Mouse (Mus musculus) embryo, embryonic 10 days (tissue): ENCODE measurements around the gene Gabrp.

Source experiments
- DNase-seq: peaks from one replicate; pipeline ENCODE4 v3.0.0-alpha.2; 2015; ENCODE audit warnings: low spot score

Gene Gabrp

GRCm38 (mm10) chr11:33578859-33579258, at the start of gene Gabrp:
Gene Gabrp, minus strand, starts transcription at chr11:33578959.
- no peak for DNase-seq

GRCm38 (mm10) chr11:33627136-33627742, 48.5 kb upstream of the Gabrp start:
- DNase-seq, result no peak

DNA sequence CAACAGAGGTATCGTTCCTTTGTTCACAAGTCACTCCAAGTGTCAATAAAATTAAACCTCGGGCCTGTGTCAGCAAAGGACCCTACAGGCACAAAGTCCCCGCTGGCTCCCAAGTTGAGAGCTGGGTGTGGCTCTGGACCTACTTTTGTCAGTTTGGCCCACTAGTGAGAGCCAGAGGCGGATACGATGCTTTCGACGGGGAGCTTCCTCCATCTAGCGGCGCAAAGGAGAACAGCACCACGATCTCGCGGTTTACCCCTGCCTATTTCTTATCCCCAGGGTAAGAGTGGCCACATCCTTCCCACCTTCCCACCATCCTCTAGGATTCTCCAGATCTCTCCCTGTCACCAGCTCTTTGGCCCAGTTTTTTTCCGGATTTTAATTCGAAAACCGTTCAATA, 35.5 kb upstream of the Gabrp start:
- peak; percentile 88 for DNase-seq

DNA sequence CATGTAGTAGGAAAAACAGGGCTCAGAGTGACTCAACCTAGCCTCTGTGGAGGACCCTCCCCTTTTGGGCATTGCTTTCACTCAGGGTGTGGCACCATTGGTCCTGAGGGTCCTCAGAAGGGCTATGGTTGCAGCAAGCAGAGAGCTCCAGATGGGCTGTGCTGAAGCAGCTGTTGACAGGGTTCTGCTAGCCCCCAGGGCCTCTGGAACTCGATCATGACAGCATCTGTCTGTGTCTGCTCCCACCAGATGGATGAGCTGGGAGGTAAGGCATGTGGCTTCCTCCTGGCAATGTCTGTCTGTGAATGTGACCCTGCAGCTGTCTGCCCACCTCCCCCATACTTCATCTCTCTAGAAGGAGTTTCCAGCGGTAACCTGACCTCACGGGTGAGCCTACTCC, 29.0 kb upstream of the Gabrp start:
- DNase-seq, result peak; percentile 71

DNA sequence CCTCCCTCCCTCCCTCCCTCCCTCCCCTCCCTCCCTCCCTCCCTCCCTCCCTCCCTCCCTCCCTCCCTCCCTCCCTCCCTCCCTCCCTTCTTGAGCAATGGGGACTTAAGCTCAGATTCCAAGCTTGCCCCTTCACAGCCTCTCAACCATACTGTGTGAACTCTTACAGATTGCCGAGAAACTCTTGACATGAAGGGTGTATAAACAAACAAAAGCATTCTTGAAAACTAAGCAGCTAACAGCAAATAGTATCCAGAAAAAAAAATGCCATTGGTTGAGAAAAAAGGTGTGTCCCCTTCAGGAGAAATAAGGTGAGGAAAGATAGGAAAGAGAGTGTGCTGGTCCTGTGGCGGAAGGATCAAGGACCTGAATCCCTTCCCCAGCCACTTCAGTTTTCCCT, 24.4 kb upstream of the Gabrp start:
- DNase-seq, result no peak

DNA sequence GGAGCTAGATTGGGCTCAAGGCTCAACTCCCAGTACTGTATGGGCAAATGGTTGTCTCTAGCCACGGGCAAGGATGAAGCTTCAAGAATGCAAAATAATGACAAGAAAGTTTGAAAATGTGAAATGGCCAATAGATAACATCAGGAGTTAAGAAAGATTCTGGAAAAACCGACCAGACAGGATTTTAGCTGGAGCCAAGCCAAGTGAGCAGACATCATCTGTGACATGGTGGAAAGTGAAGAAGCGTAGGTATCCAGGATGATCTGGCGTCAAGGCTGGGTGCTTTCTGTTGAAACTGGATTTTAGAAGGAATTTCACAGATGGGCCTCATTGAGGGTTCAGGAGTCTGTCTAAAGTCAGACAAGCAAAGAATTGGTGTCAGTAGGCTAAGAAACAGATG, 20.2 kb upstream of the Gabrp start, which contains the start of gene D130052B06Rik:
Gene D130052B06Rik, plus strand, starts transcription at position 317 of the 400 bp plus-strand sequence.
- no peak for DNase-seq

- no peak for DNase-seq
Observed at GRCm38 (mm10) chr11:33596655-33597054, 17.9 kb upstream of the Gabrp start.

GRCm38 (mm10) chr11:33592826-33593225, 14.1 kb upstream of the Gabrp start:
- DNase-seq, result no peak

- no peak for DNase-seq
Observed at GRCm38 (mm10) chr11:33590771-33591170, 12.0 kb upstream of the Gabrp start.

GRCm38 (mm10) chr11:33586614-33587013, 7.9 kb upstream of the Gabrp start:
- DNase-seq, result no peak

- no peak for DNase-seq
Observed at GRCm38 (mm10) chr11:33579621-33580020, 862 bp upstream of the Gabrp start.

DNA sequence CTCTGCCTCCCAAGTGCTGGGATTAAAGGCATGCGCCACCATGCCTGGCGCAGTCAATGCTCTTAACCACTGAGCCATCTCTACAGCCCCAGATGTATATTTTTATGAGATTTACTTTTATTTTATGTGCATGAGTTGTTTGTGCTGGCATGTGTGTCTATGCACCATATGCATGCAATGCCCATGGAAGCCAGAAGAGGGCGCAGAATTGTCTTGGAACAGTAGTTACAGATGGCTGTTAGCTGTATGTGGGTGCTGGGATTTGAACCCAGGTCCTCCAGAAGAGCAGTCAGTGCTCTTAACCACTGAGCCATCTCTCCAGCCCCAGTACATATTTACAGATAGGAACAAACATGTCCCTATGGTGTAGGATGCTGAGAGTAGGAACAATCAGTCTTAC, 3.8 kb downstream of the Gabrp start:
- peak; percentile 11 for DNase-seq

GRCm38 (mm10) chr11:33570413-33570812, 8.3 kb downstream of the Gabrp start:
- peak; percentile 24 for DNase-seq

- no peak for DNase-seq
Observed at GRCm38 (mm10) chr11:33563921-33564320, 14.8 kb downstream of the Gabrp start.

GRCm38 (mm10) chr11:33554123-33554522, 24.6 kb downstream of the Gabrp start:
- peak; percentile 25 for DNase-seq

DNA sequence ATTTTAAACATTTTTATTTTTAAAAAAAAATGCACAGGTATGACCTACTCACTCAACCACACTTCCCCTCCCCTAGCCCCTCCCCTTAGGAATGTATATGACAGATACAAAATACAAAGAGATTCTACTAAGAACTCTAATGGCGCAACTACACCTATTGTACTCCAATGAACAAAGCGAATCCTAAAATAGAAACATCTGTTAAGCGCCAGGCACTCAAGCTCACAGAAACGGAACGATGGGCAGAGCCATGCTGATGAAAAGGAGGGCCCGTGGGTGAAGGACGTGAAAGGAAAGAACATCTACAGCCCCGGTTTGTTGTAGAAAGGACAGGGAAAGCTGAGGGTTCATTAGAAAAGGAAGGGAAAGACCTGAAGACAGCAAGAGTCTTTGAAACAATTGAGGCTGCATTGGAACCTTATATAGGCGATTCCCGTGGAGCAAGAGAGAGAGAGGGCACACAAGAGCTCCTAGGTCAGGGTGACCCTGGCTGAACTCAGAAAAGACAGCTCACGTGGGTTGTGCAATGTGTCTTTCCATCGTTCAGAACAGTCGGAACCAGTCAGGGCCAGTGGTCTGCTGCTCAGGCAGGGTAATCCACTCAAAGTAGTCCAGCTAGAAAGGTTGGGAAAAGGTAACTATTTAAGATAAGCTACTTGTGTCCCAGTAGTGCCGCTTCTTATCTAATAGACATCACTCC, 27.7 kb downstream of the Gabrp start:
- DNase-seq, result no peak

DNA sequence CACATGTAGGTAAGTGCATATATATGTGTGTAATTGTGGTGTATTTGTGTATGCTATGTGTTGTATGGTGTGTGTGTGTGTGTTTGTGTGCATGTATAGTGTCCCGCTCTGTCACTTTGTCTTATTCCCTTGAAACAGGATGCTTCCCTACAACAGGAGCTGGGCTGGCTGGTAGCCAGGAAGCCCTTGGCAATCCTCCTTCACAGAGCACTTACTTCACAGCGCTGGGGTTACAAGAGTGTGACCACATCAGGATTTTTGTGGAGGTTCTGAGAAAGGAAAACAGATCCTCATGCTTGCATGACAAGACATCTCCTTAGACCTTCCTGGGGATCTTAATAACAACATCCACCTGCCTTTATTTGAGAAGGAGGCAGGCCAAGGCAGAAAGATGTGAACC, 31.4 kb downstream of the Gabrp start:
- DNase-seq, result no peak

GRCm38 (mm10) chr11:33544945-33545344, 33.8 kb downstream of the Gabrp start:
- no peak for DNase-seq

- DNase-seq, result no peak
Observed at GRCm38 (mm10) chr11:33544121-33544520, 34.6 kb downstream of the Gabrp start.

DNA sequence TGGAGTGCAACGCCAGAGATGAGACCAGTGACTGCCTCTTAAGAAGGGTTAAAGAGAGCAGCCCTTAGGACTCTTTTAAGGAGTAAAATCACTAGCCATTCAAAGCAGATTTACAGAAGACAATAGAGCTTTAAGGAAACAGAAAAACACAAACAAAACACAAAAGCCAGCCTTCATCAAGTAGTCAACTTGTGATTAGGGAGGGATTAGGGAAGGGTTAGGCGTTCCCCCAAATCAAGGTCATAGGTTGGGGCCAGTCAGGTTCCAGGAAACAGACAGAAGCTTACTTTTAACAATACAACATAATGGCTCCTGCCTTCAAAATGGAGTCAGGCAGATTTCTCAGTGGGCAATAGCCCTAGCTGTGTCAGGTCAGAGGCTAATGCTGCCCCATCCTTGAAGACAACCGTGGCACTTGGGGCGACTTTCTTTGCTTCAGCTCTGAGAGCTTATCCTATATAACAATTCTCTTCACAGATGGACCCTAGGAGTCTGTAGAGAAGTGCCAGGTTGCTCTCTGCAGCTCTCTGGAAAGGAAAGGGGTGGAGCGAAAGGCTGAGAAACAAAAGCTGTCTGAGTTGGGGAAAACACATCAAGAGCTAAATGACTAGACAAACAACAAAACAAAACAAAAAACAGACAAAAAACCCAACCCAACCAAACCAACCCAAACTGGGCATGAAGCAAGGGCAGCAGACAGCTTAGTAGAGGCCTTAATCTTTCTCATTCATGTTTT, 41.2 kb downstream of the Gabrp start:
- DNase-seq, result no peak

DNA sequence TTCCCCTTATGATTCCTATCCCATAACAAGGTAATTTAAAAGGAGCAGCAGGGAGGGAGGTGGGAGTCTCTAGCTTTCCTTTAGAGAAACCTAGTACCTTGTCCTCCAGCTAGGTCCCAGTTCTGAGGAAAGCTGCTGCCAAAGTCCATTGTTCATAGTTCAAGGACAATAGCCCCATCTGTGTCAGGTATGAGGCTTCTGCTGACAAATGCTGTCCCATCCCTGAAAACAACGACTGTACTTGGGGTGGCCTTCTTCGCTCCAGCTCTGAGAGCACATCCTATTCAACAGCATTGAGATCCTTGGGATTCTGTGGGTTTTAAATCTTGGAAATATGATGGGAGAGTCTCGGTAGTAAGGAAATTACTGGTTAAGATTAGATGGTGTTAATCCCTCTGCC, 42.1 kb downstream of the Gabrp start:
- DNase-seq, result no peak

- no peak for DNase-seq
Observed at GRCm38 (mm10) chr11:33534541-33534940, 44.2 kb downstream of the Gabrp start.

DNA sequence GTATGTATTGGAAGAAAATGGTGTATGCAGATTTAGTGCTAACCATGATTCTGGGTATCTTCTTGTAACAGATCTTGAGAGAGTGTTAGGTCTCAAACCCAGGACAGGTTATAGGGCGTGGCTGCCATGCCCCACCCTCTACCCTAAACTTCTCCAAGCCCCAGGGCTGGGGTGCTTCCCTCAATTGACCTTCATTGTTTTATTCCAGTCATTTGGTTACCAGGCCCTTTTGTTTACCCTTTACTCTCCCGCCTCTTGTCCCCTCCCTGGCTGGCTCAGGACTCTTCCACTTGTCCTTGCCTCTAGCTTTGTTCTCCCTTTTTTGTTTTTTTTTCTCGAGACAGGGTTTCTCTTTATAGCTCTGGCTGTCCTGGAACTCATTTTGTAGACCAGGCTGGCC, 45.2 kb downstream of the Gabrp start:
- DNase-seq, result no peak
